Mouse (Mus musculus): ENCODE data around the gene Clgn. TPM values are rescaled to one million over a fixed set of nuclear protein-coding genes. Genes with fewer than 3 reads are reported as not detected.

Clgn gene
- polyA plus RNA-seq (2014; fragmentation: Nextera tagmentation; extraction: Ambion mirVana): 0.07 and 0.20 TPM in 2 replicates

GRCm38 (mm10) chr8:83389316-83390005 is at the start of gene Clgn:
Gene Clgn (plus strand): TSS chr8:83389867.
- Histone ChIP-seq H3K27me3 (ENCODE audit: control insufficient read depth, insufficient read depth, low read length) (peaks cover 28% of the 10 kb centered on the region), H3K36me3 (ENCODE audit: control insufficient read depth, insufficient read depth, low read length) (no peaks in the 10 kb centered on the region), H3K4me2 (peak within 1 kb of the TSS; percentile 71), H3K9me3 (replicated peaks; ENCODE audit: control insufficient read depth, low read length) (no peaks in the 10 kb centered on the region), H3K9ac (ENCODE audit: low read depth, low read length) (no peak within 1 kb of the TSS), H3K4me1 (ENCODE audit: control insufficient read depth, insufficient read depth, low read length) (peaks cover 5% of the 10 kb centered on the region; the same call in 1 of the 2 replicates), H3K27ac (ENCODE audit: low read depth, low read length) (no peak within 1 kb of the TSS), H3K4me3 (ENCODE audit: low read depth, low read length) (peak within 1 kb of the TSS; percentile 42)
- ATAC-seq (replicated peaks; ENCODE audit: insufficient number of reproducible peaks, low FRiP score, low TSS enrichment): no peak
- 4% methylated on average over 41 of the region's 41 CpGs for WGBS (ENCODE audit: insufficient replicate concordance)

DNA sequence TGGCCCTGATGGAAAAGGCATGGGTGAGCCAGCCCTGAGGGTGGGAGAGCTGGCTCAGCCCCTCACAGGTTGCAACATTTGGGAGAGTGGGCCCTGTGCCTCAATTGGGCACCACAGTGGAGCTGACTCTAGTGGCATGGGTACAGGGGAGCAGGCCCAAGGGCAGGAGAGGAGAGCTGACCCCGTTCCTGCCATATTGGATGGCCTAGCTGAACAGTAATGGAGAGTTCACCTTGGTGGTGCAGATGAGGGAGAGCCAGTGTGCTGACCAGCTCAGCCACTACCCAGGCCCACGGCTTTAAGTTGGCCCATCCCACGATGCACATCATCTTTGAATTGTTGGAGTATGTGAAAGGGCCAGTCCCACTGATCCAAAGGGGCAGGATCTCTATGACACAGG is 47.6 kb upstream of the Clgn start:
- no peak overlapping the region for H3K4me2 ChIP-seq
- H3K4me1 ChIP-seq (ENCODE audit: control insufficient read depth, insufficient read depth, low read length): no peaks in the 10 kb centered on the region
- 79% methylated on average over 3 of the region's 3 CpGs for WGBS (ENCODE audit: insufficient replicate concordance)
- no peaks in the 10 kb centered on the region for H3K36me3 ChIP-seq (ENCODE audit: control insufficient read depth, insufficient read depth, low read length)
- H3K27ac ChIP-seq (ENCODE audit: low read depth, low read length): no peak overlapping the region
- no peak for ATAC-seq (replicated peaks; ENCODE audit: insufficient number of reproducible peaks, low FRiP score, low TSS enrichment)
- 0 out of 2 replicates have a peak, but pooled peaks cover 2% of the 10 kb centered on the region for H3K9me3 ChIP-seq (replicated peaks; ENCODE audit: control insufficient read depth, low read length)
- no peak overlapping the region for H3K9ac ChIP-seq (ENCODE audit: low read depth, low read length)
- H3K4me3 ChIP-seq (ENCODE audit: low read depth, low read length): no peak overlapping the region
- H3K27me3 ChIP-seq (ENCODE audit: control insufficient read depth, insufficient read depth, low read length): no peaks in the 10 kb centered on the region

GRCm38 (mm10) chr8:83342693-83343092 is 47.0 kb upstream of the Clgn start:
- Histone ChIP-seq H3K36me3 (ENCODE audit: control insufficient read depth, insufficient read depth, low read length) (no peaks in the 10 kb centered on the region), H3K4me2 (no peak overlapping the region), H3K27me3 (ENCODE audit: control insufficient read depth, insufficient read depth, low read length) (no peaks in the 10 kb centered on the region), H3K9ac (ENCODE audit: low read depth, low read length) (no peak overlapping the region), H3K9me3 (replicated peaks; ENCODE audit: control insufficient read depth, low read length) (0 out of 2 replicates have a peak, but pooled peaks cover 2% of the 10 kb centered on the region), H3K4me1 (ENCODE audit: control insufficient read depth, insufficient read depth, low read length) (no peaks in the 10 kb centered on the region), H3K27ac (ENCODE audit: low read depth, low read length) (no peak overlapping the region), H3K4me3 (ENCODE audit: low read depth, low read length) (no peak overlapping the region)
- no peak for ATAC-seq (replicated peaks; ENCODE audit: insufficient number of reproducible peaks, low FRiP score, low TSS enrichment)

DNA sequence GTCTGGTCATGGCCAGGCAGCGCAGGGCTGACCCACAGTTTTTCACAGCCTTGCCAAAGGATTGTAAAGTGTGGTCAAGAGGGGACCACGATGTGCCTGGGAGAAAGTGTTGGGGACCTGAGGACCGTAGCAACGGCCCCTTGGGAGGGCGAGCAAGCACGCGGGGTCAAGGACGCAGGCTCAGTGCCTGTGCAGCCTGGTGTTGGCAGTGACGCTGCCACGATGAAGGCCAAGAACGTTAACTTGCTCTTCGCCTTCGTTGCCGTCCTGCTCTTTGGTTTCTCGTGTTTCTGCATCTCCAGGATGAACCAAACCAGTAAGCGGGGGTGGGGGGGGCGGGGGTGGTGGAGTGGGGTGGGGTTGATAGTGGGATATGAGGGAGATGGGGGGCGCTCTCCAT is 41.4 kb upstream of the Clgn start, which contains the start of gene Mgat4d:
TSS of gene Mgat4d (plus strand) at position 209 of the 400 bp plus-strand sequence.
- no peak within 1 kb of the TSS for H3K4me3 ChIP-seq (ENCODE audit: low read depth, low read length)

DNA sequence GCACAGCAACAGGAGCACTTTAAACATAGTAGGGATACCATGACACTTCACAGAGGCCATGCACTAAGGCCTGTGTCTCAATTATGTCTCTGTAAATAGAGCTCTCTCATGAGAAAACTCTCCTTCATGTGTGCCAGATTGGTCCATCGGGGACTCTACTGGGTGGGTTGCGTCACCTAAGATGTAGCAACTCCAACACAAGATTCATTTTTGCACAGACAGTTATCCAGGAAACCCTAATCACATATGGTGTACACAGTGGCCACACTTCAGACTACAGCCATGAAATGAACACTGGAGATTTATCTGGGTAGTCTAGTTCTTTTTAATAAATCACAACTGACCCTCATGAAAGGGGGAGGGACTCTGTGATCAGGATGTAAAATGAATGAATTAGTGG is 38.4 kb upstream of the Clgn start:
- H3K9ac ChIP-seq (ENCODE audit: low read depth, low read length): no peak overlapping the region
- H3K27ac ChIP-seq (ENCODE audit: low read depth, low read length): no peak overlapping the region
- no peaks in the 10 kb centered on the region for H3K27me3 ChIP-seq (ENCODE audit: control insufficient read depth, insufficient read depth, low read length)
- H3K4me3 ChIP-seq (ENCODE audit: low read depth, low read length): no peak overlapping the region
- no peak overlapping the region for H3K4me2 ChIP-seq
- no peaks in the 10 kb centered on the region for H3K9me3 ChIP-seq (replicated peaks; ENCODE audit: control insufficient read depth, low read length)
- no peaks in the 10 kb centered on the region for H3K36me3 ChIP-seq (ENCODE audit: control insufficient read depth, insufficient read depth, low read length)
- H3K4me1 ChIP-seq (ENCODE audit: control insufficient read depth, insufficient read depth, low read length): no peaks in the 10 kb centered on the region
- WGBS (ENCODE audit: insufficient replicate concordance): 93% methylated on average over 2 of the region's 2 CpGs
- no peak for ATAC-seq (replicated peaks; ENCODE audit: insufficient number of reproducible peaks, low FRiP score, low TSS enrichment)

More for the DNA sequence above, 41.4 kb upstream of the Clgn start, which contains the start of gene Mgat4d:
- WGBS (ENCODE audit: insufficient replicate concordance): 58% methylated on average over 18 of the region's 18 CpGs
- H3K9me3 ChIP-seq (replicated peaks; ENCODE audit: control insufficient read depth, low read length): no peaks in the 10 kb centered on the region
- no peaks in the 10 kb centered on the region for H3K27me3 ChIP-seq (ENCODE audit: control insufficient read depth, insufficient read depth, low read length)
- no peak within 1 kb of the TSS for H3K9ac ChIP-seq (ENCODE audit: low read depth, low read length)
- no peak within 1 kb of the TSS for H3K4me2 ChIP-seq
- ATAC-seq (replicated peaks; ENCODE audit: insufficient number of reproducible peaks, low FRiP score, low TSS enrichment): no peak
- no peak within 1 kb of the TSS for H3K27ac ChIP-seq (ENCODE audit: low read depth, low read length)
- H3K4me1 ChIP-seq (ENCODE audit: control insufficient read depth, insufficient read depth, low read length): no peaks in the 10 kb centered on the region
- H3K36me3 ChIP-seq (ENCODE audit: control insufficient read depth, insufficient read depth, low read length): no peaks in the 10 kb centered on the region

DNA sequence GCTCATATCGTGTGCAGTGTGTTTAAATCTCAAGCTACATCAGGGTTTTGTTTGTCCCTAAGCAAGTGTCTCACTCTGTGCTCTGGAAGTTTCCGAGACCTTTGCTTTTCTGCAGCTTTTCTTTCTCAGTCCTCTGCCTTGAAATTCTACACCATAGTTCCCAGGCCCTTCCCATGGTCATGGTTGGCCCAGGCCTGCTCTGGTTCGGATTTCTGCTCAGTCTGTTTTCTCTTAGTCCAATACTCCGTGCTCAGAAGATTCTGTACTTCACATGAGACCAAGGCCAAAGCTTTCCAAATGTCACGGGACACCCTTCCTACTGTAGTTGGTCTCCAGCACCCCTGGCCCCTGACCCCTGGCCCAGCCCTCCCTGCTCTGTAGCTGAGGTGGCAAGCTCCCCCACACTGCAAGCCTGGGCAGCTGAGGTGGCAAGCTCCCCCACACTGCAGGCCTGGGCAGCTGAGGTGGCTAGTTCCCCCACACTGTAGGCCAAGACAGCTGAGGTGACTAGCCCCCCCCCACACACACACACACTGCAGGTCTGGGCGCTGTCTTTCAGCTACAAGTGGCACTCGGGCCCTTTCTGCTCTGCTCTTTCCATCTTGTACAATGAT is 26.4 kb upstream of the Clgn start:
- H3K9me3 ChIP-seq (replicated peaks; ENCODE audit: control insufficient read depth, low read length): no peaks in the 10 kb centered on the region
- 60% methylated on average over 7 of the region's 7 CpGs for WGBS (ENCODE audit: insufficient replicate concordance)
- no peaks in the 10 kb centered on the region for H3K27me3 ChIP-seq (ENCODE audit: control insufficient read depth, insufficient read depth, low read length)
- no peaks in the 10 kb centered on the region for H3K36me3 ChIP-seq (ENCODE audit: control insufficient read depth, insufficient read depth, low read length)
- no peak overlapping the region for H3K4me2 ChIP-seq
- H3K4me1 ChIP-seq (ENCODE audit: control insufficient read depth, insufficient read depth, low read length): no peaks in the 10 kb centered on the region
- no peak overlapping the region for H3K4me3 ChIP-seq (ENCODE audit: low read depth, low read length)
- no peak overlapping the region for H3K27ac ChIP-seq (ENCODE audit: low read depth, low read length)
- no peak for ATAC-seq (replicated peaks; ENCODE audit: insufficient number of reproducible peaks, low FRiP score, low TSS enrichment)
- no peak overlapping the region for H3K9ac ChIP-seq (ENCODE audit: low read depth, low read length)

DNA sequence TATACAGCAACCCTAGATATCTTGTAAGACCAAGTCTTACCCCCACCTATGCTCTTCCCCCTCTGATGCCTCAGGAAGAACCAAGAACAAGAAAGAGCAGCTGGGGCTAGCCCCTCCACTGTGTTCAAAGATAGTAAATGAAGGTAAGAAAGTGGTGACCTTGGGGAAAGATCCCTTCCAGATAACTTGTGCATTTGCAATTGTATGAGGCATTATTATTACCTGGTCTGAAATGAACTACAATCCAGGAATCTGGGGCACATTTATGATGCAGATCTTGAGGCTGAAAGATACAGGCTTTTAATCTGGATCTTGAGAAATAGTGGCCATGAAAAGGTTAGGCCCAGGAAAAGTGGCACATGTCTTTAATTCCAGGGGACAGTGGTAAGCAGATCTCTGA is 12.4 kb upstream of the Clgn start:
- Histone ChIP-seq H3K27me3 (ENCODE audit: control insufficient read depth, insufficient read depth, low read length) (no peaks in the 10 kb centered on the region), H3K9ac (ENCODE audit: low read depth, low read length) (no peak overlapping the region), H3K4me1 (ENCODE audit: control insufficient read depth, insufficient read depth, low read length) (no peaks in the 10 kb centered on the region), H3K9me3 (replicated peaks; ENCODE audit: control insufficient read depth, low read length) (no peaks in the 10 kb centered on the region), H3K4me3 (ENCODE audit: low read depth, low read length) (no peak overlapping the region), H3K4me2 (no peak overlapping the region), H3K27ac (ENCODE audit: low read depth, low read length) (no peak overlapping the region), H3K36me3 (ENCODE audit: control insufficient read depth, insufficient read depth, low read length) (no peaks in the 10 kb centered on the region)
- no peak for ATAC-seq (replicated peaks; ENCODE audit: insufficient number of reproducible peaks, low FRiP score, low TSS enrichment)

DNA sequence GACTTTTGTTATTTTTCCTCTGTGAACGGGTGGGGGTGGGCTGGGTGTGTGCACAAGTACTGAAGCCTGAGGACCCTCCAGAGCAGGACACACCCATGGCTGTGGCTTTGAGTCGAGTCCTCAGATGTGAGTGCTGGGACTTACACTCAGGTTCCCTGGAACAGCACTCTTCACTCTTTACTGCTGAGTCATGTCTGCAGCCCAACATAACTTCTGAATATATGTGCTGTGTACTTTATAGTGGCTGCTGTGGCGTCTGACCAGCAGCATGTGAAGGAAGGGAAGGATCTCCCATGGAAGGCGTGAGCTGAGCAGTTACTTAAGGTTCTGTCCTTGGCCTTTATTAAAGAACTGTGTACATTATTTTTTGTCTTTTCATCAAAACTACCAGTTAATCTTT is 9.5 kb upstream of the Clgn start:
- H3K4me3 ChIP-seq (ENCODE audit: low read depth, low read length): no peak overlapping the region
- H3K9ac ChIP-seq (ENCODE audit: low read depth, low read length): no peak overlapping the region
- no peaks in the 10 kb centered on the region for H3K4me1 ChIP-seq (ENCODE audit: control insufficient read depth, insufficient read depth, low read length)
- no peak overlapping the region for H3K27ac ChIP-seq (ENCODE audit: low read depth, low read length)
- no peaks in the 10 kb centered on the region for H3K27me3 ChIP-seq (ENCODE audit: control insufficient read depth, insufficient read depth, low read length)
- no peak for ATAC-seq (replicated peaks; ENCODE audit: insufficient number of reproducible peaks, low FRiP score, low TSS enrichment)
- 61% methylated on average over 4 of the region's 4 CpGs for WGBS (ENCODE audit: insufficient replicate concordance)
- no peak overlapping the region for H3K4me2 ChIP-seq
- H3K36me3 ChIP-seq (ENCODE audit: control insufficient read depth, insufficient read depth, low read length): no peaks in the 10 kb centered on the region
- no peaks in the 10 kb centered on the region for H3K9me3 ChIP-seq (replicated peaks; ENCODE audit: control insufficient read depth, low read length)

- no peak for ATAC-seq (replicated peaks; ENCODE audit: insufficient number of reproducible peaks, low FRiP score, low TSS enrichment)
Observed at GRCm38 (mm10) chr8:83381016-83381415, 8.7 kb upstream of the Clgn start.

More at GRCm38 (mm10) chr8:83381016-83381415, 8.7 kb upstream of the Clgn start:
- Histone ChIP-seq H3K27ac (ENCODE audit: low read depth, low read length) (no peak overlapping the region), H3K9ac (ENCODE audit: low read depth, low read length) (no peak overlapping the region), H3K9me3 (replicated peaks; ENCODE audit: control insufficient read depth, low read length) (no peaks in the 10 kb centered on the region), H3K27me3 (ENCODE audit: control insufficient read depth, insufficient read depth, low read length) (no peaks in the 10 kb centered on the region), H3K4me2 (no peak overlapping the region), H3K36me3 (ENCODE audit: control insufficient read depth, insufficient read depth, low read length) (no peaks in the 10 kb centered on the region), H3K4me3 (ENCODE audit: low read depth, low read length) (no peak overlapping the region), H3K4me1 (ENCODE audit: control insufficient read depth, insufficient read depth, low read length) (no peaks in the 10 kb centered on the region)
- 75% methylated on average over 2 of the region's 2 CpGs for WGBS (ENCODE audit: insufficient replicate concordance)
